8 mouse cellular contexts compared by ENCODE assay signal in the genomic region with DNA sequence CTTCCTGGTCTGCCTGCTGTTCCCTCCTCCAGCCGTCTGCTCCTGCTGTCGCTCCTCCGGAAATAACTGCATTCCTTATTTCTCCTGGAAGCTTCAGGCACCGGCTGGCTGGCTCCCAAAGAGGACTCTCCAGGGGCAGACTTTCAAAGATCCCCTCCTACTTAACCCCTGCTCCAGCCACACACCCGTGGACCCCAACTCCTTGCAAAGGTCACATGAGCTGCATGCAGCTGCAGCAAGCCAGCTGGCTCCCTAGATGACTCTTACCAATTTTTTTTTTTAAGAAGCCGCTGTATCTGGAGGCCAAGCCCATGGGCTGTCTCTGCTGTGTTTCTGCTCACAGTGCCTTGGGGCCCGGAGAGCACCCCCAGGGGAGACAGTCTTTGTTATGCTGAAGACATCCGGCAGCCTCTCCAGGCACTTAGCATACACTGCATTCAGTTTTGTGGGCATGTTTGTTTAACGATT. TPM values are rescaled to one million over a fixed set of nuclear protein-coding genes. Genes with fewer than 3 reads are reported as not detected.
DNase-seq lines count a peak whose midpoint lies in the region; ATAC-seq and TF ChIP-seq lines count a peak whose summit lies in the region.

No protein-coding gene starts in this region.

- H3K27ac ChIP-seq in bone marrow, adult 2 months (ENCODE audit: control insufficient read depth, insufficient read depth, low read depth, low read length, poor library complexity) = peak overlapping the region; percentile 61
- peak overlapping the region; percentile 76 for H3K27ac ChIP-seq in heart, embryonic 12.5 days (ENCODE audit: poor library complexity, severe bottlenecking)
- no peak overlapping the region for H3K27ac ChIP-seq in kidney, postnatal 0 days
- peak overlapping the region; percentile 26; the same call in 1 of the 2 replicates for H3K27ac ChIP-seq in midbrain, embryonic 14.5 days (replicated peaks; ENCODE audit: low read depth, low read length)

- no peak overlapping the region for H3K9ac ChIP-seq in heart, embryonic 12.5 days
- H3K9ac ChIP-seq in kidney, postnatal 0 days (ENCODE audit: low read depth, low read length) = no peak overlapping the region
- H3K9ac ChIP-seq in midbrain, embryonic 14.5 days (replicated peaks; ENCODE audit: low read length) = no peak overlapping the region

- no peak for TF ChIP-seq CTCF in bone marrow, adult 2 months (IDR thresholded peaks at IDR 0.05; ENCODE audit: control insufficient read depth, insufficient read depth, low read length)
- TF ChIP-seq CTCF in kidney, postnatal 0 days (IDR thresholded peaks at IDR 0.05; ENCODE audit: low read depth) = no peak

- H3K9me3 ChIP-seq in heart, embryonic 12.5 days (replicated peaks) = no peaks in the 10 kb centered on the region
- H3K9me3 ChIP-seq in kidney, postnatal 0 days (replicated peaks; ENCODE audit: low read length) = no peaks in the 10 kb centered on the region
- H3K9me3 ChIP-seq in midbrain, embryonic 14.5 days (ENCODE audit: control insufficient read depth, low read length) = no peaks in the 10 kb centered on the region

- no peak; the same call in 1 of the 2 replicates for ATAC-seq in heart, embryonic 12.5 days (ENCODE audit: insufficient number of reproducible peaks, low FRiP score)
- ATAC-seq in kidney, postnatal 0 days (replicated peaks; ENCODE audit: low FRiP score, low read depth) = no peak
- ATAC-seq in midbrain, embryonic 14.5 days (ENCODE audit: low FRiP score, low TSS enrichment) = no peak

- peak; percentile 63 for DNase-seq in layer of hippocampus, adult 11-12 months (ENCODE audit: low spot score)
- DNase-seq in layer of hippocampus, adult 9-10 months (ENCODE audit: low spot score) = no peak
- peak; percentile 85 for DNase-seq in kidney, postnatal 0 days (ENCODE audit: low spot score)
- peak; percentile 58 for DNase-seq in midbrain, embryonic 14.5 days
- DNase-seq in thymus, postnatal 14 days = peak; percentile 62
- no peak for DNase-seq in cerebellum, postnatal 25 days

- no peak overlapping the region for H3K4me3 ChIP-seq in bone marrow, adult 2 months (replicated peaks; ENCODE audit: control insufficient read depth, low read depth, low read length)
- no peak overlapping the region for H3K4me3 ChIP-seq in heart, embryonic 12.5 days
- no peak overlapping the region for H3K4me3 ChIP-seq in kidney, postnatal 0 days (replicated peaks; ENCODE audit: low read depth, low read length)
- no peak overlapping the region for H3K4me3 ChIP-seq in midbrain, embryonic 14.5 days (replicated peaks; ENCODE audit: low read depth, low read length)

- H3K36me3 ChIP-seq in heart, embryonic 12.5 days = no peaks in the 10 kb centered on the region
- H3K36me3 ChIP-seq in kidney, postnatal 0 days (ENCODE audit: insufficient read depth, low read length) = no peaks in the 10 kb centered on the region
- no peaks in the 10 kb centered on the region for H3K36me3 ChIP-seq in midbrain, embryonic 14.5 days (ENCODE audit: control insufficient read depth, insufficient read depth, low read length)

- no peaks in the 10 kb centered on the region for H3K27me3 ChIP-seq in heart, embryonic 12.5 days (replicated peaks)
- H3K27me3 ChIP-seq in kidney, postnatal 0 days (ENCODE audit: insufficient read depth, low read length) = no peaks in the 10 kb centered on the region
- no peaks in the 10 kb centered on the region for H3K27me3 ChIP-seq in midbrain, embryonic 14.5 days (ENCODE audit: control insufficient read depth, insufficient read depth, low read length)

- H3K4me1 ChIP-seq in bone marrow, adult 2 months (ENCODE audit: control insufficient read depth, insufficient read depth, low read length) = peaks cover 7% of the 10 kb centered on the region
- H3K4me1 ChIP-seq in heart, embryonic 12.5 days (replicated peaks) = peaks cover 55% of the 10 kb centered on the region
- H3K4me1 ChIP-seq in kidney, postnatal 0 days (replicated peaks; ENCODE audit: insufficient read depth, low read length) = peaks cover 23% of the 10 kb centered on the region
- H3K4me1 ChIP-seq in midbrain, embryonic 14.5 days (ENCODE audit: control insufficient read depth, insufficient read depth, low read length) = peaks cover 48% of the 10 kb centered on the region

- no peak for TF ChIP-seq POLR2A in bone marrow, adult 2 months (IDR thresholded peaks at IDR 0.05; ENCODE audit: borderline replicate concordance, control insufficient read depth, low read depth, low read length)

- peak overlapping the region; percentile 29; the same call in 1 of the 2 replicates for H3K4me2 ChIP-seq in heart, embryonic 12.5 days
- no peak overlapping the region for H3K4me2 ChIP-seq in kidney, postnatal 0 days (ENCODE audit: low read length)
- no peak overlapping the region for H3K4me2 ChIP-seq in midbrain, embryonic 14.5 days (ENCODE audit: low read length)

- 68% methylated on average over 9 of the region's 9 CpGs for WGBS in bone marrow, adult 2 months
- WGBS in heart, embryonic 12.5 days = 8% methylated on average over 9 of the region's 9 CpGs
- 7% methylated on average over 9 of the region's 9 CpGs for WGBS in kidney, postnatal 0 days
- 3% methylated on average over 9 of the region's 9 CpGs for WGBS in midbrain, embryonic 14.5 days

RNA-seq across cellular contexts. Expression of gene Crb2, which starts 8.9 kb away (rescaled TPM):
- polyA plus RNA-seq in bone marrow, adult 2 months (2011; ENCODE audit: insufficient read depth, insufficient read length, low replicate concordance, missing spikeins) = not detected in 2 replicates
- 7.6 and 9.1 TPM in 2 replicates for polyA plus RNA-seq in heart, embryonic 12.5 days (2016; fragmentation: Nextera tagmentation; extraction: Ambion mirVana)
- polyA plus RNA-seq in kidney, postnatal 0 days (2015; fragmentation: Nextera tagmentation; extraction: Ambion mirVana) = 3.1 and 3.3 TPM in 2 replicates
- polyA plus RNA-seq in midbrain, embryonic 14.5 days (2014; fragmentation: Nextera tagmentation; extraction: Ambion mirVana) = 3.5 and 5.8 TPM in 2 replicates

Comparison
In these comparisons a context has a peak if more than half of its experiments do, and no peak if none do; other contexts are left out.
1. DNase-seq: peak in layer of hippocampus, adult 11-12 months (single experiment), kidney, postnatal 0 days (single experiment), midbrain, embryonic 14.5 days (single experiment) and thymus, postnatal 14 days (single experiment); none in layer of hippocampus, adult 9-10 months (single experiment) and cerebellum, postnatal 25 days (0 of 2).